Mouse (Mus musculus): ENCODE measurements around the gene Cd5.
A peak's percentile ranks its signal among the peaks of the same experiment; 100 is the strongest.

Cd5 gene

DNA sequence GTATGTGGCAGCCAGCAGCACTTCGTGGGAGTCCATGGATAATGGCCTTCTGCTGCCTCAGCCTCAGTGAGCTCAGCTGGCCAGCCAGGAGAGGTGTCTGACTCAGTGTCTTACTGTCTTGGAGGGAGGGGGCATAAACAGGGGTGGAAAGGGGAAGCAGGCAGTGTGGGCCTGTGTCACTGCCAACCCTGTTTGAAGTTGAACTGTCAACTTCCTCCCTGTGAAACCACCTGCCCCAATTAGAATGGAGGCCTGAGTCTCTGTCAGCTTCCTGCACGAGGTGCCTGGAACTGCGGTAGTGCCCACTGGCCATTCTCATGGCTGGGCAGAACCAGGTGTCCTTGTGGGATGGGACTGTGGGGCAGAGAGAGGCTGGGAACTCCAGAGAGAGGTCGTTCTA, at the start of gene Cd5:
TSS of gene Cd5 (minus strand) at position 192 of the 400 bp plus-strand sequence.
- peak; percentile 16 to 36 for DNase-seq (ENCODE audit: low spot score in 2 of 2)

DNA sequence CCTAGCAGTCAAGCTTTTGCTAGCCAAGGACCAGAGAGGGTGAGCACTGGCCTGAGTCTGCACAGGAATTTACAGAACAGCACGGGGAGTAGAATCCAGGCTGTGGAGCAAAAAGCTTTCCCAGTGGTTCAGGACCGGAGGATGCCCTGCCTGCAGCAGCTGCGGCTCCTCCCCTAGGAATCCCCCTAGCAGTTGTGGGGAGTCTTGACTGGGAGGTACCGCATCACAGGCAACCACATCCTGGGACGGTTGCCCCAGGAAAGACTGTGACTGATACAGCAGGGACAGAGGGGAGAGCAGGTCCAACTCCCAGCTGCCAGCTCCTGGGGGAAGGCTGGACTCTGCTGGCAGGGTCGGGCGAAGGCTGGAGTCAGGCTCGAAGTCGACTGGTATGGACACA, 49.4 kb upstream of the Cd5 start:
- no peak for DNase-seq (ENCODE audit: low spot score in 2 of 2)

DNA sequence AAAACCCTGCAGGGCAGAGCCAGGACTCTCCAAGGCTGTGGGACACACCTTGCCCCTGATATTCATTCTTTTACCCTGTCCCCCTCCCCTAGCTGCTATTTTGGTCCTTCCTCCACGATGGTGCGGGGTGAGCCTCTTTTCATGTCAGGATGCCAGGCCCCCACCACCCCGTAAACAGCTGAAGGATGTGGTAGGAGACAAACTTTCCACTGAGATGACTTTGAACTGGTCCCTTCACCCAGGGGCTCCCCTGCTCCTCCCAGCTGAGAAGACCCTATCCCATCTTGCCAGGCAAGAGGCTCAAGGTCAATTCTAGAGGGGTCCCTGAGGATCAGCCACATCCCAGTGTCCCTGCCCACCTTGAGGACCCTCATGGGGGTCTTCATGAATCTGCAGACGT, 48.6 kb upstream of the Cd5 start:
- no peak for DNase-seq (ENCODE audit: low spot score in 2 of 2)

DNA sequence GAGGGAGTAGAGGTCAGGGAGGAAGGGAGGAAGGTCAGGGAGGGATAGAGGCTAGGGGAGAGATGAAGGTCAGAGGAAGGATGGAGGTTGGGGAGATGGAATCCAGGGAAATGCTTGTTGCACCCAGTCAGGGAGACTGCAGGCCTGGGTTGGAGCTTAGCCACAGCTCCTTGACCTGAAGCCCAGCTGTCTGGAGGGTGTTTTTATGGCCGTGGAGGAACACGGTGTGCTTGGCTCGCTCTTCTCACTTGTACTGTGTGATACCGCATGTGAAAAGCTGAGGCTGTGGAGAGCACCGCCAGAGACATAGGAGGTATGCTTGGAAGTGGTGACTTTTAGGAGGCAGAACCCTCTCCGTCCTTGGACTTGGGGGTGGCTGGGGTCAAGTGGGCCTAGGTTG, 48.0 kb upstream of the Cd5 start:
- no peak for DNase-seq (ENCODE audit: low spot score in 2 of 2)

DNA sequence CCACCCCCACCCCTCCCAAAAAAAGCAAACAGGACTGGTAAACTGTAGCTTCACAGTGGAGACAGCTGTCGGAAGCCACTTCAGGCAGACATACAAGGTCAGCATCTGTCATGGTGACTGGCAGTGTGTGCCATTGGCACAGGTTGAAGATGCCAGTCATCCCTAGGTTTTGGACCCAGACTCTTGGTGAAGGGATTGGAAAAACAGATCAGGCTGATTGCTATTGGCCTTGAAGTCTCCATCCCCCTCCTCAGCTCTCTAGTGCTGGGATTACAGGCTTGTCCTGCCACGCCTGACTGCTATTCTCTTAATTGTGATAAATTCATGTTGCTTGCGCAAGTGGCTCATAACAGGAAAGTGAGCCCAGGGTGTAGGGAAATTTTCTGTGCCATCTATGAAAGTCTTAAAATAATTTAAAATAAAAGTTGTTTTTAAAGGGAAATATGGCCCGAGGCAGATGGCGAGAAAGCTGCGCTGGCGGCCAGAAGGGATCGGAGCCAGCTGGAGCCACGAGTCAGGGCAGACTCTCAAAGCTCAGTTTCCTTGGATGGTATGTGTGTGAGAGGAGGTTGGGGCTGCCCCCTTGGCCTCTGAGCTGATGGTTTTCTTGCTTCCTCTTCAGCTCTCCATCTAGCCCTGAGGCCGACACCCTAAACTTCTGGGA, 46.1 kb upstream of the Cd5 start:
- DNase-seq (ENCODE audit: low spot score in 2 of 2), result no peak

DNA sequence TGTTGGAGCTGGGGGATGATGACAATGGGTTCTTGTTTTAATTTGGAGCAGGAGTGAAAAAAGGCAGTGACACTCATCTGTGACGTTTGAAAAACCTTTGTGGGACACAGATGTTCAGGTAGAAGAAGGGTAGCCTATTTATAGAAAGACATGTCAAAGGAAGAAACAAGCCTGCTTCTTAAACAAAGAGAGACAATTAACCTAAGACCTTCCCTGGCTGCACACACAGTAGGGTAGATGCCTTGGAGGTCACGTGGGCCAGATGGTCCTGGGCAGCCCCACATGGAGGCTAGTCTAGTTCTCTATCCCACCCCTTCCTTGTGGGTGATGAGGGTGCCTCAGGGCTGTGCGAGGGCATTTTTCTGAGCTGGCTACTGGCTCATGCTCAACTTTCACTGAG, 45.3 kb upstream of the Cd5 start:
- no peak for DNase-seq (ENCODE audit: low spot score in 2 of 2)

DNA sequence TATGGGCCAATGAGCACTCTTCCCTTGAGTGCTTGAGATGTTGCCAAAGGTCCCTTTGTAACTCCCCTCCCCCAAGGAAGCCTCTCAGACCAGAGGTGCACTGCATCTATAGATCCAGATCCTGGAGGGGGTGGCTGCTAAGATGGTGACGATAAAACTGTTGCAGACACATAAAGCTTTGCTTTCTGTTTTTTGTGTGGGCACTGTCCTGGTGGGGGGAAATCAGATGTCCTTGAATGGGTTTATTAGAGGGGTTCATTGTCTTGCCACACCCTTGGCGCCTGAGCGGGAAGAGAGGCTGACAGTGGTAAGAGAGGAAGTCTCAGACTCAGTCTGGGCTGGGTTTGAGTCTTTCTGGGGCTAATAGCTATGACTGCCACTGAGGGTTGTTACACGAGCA, 44.4 kb upstream of the Cd5 start:
- no peak for DNase-seq (ENCODE audit: low spot score in 2 of 2)

DNA sequence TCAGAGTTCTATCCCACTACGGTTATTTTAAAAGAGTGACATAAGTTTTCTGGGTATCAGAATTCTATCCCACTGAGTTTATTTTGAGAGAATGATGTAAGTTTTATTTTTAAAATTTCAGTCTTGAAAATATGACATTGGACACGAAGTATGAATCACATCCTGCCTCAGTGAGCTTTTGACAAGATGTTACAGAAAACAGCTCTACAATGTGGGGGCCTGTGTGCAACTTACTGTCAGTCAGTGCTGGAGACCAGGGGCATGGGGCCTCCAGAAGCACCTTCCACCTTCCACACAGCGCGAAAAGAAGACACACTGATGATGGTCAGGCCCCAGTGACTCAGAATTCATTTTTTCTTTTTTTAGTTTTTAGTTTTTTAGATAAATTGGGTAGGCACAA, 42.8 kb upstream of the Cd5 start:
- no peak for DNase-seq (ENCODE audit: low spot score in 2 of 2)

DNA sequence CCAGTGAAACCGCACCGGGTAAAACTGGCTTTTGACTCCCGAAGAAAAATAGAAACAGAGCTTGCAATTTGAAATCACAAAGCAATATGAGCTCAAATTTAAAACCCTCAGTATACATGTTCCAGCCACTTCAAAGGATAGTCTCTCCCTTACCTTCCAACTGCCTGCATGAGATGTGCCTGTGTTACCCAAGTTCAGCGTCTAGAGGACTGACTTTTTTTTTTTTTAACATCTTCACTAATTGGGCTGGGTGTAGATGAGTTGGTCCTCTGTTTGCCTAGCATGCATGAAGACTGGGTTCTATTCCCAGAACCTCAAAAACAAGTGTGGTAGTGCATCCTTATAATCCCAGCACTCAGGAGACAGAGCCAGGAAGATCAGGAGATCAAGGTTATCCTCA, 38.1 kb upstream of the Cd5 start:
- no peak for DNase-seq (ENCODE audit: low spot score in 2 of 2)

DNA sequence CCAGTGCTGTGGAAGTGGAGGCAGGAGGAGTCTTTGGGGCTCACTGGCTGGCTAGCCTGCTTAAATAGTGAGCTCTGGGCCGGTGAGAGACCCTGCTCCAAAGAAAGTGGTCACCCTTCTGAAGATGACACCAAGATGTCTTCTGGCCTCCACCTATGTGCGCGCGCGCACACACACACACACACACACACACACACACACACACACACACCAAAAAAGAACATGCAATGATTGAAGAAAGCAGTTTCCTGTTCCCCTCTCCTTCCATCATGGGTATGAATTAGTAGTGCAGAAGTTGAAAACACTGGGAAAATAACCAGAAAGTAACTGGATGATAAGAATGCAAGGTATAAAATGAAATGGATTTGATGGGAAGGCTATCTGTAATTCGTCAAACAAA, 35.3 kb upstream of the Cd5 start:
- DNase-seq (ENCODE audit: low spot score in 2 of 2), result no peak

DNA sequence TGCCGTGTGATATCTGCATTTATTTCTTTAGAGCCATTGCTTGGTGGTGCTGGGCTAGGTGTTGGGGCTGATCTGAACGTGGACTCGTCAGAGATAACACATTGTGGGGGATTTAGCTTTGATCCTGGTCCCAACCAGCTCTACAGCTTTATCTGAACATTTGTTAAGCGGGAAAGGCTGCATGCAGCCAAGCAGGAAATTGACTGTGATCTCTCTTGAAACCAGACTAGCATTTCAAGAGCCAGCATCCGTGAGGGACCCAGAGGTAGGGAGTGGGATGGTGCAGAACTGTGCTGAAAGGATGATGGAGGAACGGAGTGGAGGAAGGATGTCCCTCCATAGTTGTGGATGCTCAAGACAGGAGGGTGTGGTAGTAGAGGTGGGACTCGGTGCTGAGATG, 34.6 kb upstream of the Cd5 start:
- no peak for DNase-seq (ENCODE audit: low spot score in 2 of 2)

DNA sequence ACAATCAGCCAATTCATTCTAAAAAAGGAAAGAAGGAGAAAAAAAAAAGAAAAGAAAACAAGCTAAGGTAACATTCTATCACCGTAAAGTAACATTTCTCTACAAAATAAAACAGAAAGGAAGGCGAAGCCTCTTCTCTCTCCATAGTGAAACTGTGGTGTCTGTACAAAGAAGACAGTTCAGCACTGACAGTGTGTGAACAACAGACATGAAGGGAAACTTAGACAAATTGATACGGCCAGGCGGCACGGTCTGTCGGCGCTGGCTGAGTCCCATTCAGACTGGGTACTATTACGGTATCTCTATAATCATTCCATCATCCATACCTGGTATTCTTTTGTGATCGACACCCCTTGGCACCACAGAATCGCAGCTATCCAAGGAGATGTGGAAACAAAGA, 34.1 kb upstream of the Cd5 start:
- no peak for DNase-seq (ENCODE audit: low spot score in 2 of 2)

DNA sequence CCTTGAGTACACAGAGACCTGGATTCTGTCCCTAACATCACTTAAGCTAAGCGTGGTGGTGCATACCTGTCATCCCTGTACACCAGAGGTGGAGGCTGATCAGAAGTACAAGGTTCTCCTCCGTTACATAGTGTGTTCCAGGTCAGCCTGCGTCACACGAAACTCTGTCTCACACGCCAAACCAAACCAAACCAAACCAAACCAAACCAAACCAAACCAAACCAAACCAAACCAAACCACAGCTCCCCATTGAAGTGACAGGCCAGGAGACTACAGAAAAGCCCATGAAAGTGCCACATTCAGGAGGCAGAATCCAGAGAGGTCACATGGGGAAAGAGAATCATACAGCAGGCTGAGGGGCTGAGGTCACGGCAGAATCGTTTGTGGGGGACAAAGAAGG, 33.2 kb upstream of the Cd5 start:
- DNase-seq (ENCODE audit: low spot score in 2 of 2), result no peak

DNA sequence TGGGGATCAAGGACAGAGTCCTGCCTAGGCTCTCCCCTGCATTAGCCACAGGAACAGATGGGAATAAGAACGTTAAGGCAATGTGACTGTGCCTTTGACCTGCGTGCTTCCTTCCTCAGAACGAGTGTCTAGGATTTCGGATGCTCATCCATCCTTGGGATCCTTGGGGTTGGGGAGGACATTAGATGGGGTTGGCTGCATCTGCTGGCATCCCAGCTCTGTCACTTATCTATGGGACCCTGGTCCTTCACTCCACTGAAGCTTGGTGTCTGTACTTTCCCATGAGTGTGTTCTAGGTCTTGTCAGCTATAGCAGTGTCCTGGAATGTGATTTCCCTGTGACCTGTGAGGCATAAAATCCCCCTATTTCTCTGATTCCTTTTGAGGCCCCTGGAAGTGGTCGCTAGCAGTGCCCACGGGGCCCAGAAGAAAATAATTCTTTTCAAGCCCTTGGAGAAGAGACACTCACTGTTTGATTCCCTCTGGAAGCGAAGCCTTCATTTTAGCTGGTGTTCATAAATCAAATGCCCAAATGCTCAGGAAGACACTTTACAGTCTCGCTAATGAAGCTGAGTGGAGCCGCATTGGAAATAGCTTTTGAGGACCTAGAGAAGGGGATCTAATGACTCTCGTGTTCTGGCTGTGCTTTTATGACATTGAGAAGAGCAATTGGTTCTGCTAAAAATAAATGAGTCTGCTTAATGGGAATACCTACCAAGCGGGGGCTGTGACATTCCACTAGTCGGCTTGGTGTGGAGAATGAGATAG, 30.8 kb upstream of the Cd5 start:
- DNase-seq (ENCODE audit: low spot score in 2 of 2), result no peak

DNA sequence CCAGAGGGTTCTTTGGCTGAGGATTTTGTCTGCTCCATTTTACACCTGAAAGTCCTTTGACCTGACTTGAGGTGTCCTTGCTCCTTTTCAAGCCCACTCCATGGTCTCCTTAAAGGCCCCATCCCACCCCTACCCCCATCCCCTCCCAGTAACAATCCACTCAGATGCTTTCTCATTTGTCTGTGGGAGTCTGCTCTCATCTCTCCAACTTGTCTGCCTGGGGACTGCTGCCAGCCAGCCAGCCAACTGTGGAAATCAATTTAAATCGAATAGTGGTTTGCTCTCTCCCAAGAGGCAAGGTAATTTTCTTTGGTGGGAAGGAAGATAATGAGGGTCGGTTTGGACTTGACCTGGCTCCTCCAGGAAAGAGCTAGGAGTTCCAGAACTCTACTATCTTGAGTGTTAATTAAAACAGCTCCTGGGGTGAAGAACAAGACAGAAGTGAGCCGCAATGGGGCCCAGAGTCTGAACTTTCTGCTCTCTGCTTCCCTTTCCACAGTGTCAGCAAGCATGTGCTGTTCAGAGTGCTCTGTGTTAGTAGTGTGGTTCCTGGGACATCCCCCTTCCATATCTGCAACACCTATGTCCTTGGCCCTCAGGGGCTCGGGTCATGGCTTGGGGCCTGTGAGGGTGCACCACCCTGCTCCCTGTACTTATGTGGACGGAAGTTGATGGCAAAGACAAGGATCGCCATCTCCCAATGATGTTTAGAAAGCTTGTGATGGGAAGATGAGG, 30.1 kb upstream of the Cd5 start:
- DNase-seq (ENCODE audit: low spot score in 2 of 2), result no peak

DNA sequence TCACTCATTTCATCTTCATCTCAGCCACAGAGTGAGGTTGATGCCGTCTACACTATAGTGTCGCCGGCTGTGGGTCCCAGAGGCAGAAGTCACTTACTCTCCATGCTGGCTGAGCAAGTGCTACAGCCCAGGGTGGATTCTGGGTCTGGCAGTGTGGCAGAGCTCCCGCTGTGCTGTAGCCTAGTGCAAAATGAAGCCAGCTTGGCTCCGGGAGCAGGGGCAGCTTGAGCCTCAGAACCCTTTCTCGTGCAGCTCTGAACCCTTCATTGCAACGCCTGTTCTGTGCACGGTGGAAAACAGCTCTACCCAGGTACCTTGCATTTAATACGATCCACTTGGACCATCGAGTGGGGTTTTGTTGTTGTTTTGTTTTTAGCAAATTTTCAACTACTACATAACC, 28.8 kb upstream of the Cd5 start:
- DNase-seq (ENCODE audit: low spot score in 2 of 2), result no peak

DNA sequence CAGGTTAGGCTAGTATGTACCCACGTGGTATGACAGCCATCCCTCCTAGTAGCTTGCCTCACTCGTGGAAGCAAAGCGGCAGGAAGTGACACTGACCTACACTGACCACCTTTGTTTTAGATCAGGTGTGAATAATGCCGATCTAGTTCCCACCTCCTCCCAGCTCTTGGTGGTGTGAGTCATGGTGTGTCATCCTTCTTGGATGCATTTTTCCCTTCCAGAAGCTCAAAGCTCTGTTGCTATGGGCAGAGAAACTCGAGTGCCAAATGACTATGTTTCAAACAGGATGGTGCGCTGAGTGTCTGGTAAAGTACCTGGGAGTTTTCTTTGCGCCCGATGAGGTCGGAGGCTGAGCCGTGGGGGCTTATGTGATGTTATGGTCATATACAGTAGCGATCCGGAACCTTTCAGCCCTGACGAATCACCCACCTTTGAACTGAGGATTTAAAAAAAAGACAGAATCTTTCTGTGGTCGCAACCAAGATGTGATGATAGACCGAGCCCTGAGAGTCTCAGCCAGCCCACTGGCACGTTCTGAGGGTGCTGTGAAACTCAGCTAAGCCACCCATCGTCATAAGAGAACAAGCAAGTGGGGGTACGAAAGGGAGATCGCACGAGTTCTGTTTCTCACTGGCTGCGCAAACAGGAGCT, 24.7 kb upstream of the Cd5 start:
- no peak for DNase-seq (ENCODE audit: low spot score in 2 of 2)

DNA sequence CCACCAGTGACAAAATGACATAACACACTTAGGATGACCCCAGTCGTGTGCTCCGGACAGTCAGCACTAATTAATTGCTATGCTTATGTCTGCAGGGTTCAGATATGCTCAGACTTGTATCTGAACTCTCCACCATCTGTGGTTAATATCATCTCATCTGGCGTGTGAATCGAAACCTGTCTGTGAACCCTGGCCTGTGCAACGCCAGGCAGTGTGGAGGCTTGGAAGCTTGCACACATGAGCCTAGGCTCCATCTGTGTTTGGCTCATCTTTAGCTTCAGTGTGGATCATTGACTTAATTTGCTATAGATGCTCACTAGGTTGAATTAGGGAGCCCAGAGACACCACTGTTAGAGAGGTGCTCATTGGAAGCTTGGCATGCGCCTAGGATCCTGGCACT, 23.7 kb upstream of the Cd5 start:
- no peak for DNase-seq (ENCODE audit: low spot score in 2 of 2)

DNA sequence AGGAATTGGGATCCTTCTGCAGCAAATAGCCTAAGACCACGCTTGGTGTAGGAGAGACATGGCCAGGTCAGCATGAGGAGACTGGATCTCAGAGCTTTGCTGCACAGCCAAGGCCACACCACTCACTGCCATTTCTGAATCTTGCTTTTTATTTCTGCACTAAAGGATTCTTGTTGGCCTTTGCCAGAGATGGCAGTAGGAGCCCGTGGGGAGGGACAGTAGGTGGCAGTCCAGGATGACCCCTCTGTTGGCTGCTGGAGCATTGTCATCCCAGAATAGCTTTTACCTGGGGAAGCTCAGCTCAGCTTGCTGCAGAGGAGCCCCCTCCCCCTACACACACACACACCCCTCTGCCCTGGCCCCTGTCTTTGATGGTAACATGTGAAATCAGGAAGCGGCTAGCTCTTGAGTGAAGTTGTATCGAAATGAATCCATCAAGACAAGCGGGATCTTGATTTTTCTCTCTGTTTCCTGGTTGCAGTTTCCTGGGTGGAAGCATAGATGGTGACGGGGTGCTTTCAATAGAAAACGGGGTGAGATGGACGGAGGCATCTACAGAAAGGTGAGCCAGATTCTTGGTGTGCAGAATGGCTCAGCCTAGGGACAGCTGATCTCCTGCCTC, 23.1 kb upstream of the Cd5 start:
- DNase-seq (ENCODE audit: low spot score in 2 of 2), result no peak

DNA sequence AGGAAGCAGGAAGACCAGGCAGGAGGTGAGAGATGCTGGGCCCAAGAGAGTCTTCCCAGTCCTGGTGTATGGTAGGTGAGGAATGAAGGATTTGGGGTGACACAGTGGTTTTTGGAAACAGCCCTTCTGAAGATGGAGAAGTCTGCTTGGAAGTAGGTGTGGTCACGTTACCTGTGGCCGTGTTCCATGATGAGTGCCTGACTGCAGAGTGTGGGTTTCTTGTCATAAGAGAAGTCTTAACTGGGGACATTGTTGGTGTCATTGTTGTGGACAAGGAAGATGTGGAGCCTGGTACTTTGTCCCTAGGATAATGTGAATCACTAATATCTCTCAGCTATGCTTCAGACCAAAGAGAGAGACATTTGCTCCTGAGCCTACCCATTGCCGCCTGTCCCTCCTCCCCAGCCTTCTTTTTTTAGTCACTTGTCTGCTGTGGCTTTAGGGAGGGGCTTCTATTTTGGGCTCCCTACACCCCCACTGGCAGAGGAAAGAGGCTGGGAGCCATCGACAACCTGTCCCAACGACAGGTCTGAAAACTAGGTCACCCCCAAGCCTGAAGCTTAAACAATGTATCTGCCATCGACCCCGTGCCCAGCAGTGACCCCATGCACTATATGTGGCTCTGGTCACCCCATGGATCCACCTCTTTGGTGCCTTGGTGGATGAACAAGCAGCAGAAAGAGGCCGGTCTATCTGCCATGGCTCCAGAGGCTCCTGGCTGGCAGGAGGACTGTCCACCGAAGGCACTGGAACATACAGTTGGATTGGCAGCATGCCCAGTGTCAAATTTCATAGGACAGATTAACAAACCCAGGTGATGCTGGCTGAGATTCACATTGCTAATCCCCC, 21.4 kb upstream of the Cd5 start:
- DNase-seq (ENCODE audit: low spot score in 2 of 2), result no peak

DNA sequence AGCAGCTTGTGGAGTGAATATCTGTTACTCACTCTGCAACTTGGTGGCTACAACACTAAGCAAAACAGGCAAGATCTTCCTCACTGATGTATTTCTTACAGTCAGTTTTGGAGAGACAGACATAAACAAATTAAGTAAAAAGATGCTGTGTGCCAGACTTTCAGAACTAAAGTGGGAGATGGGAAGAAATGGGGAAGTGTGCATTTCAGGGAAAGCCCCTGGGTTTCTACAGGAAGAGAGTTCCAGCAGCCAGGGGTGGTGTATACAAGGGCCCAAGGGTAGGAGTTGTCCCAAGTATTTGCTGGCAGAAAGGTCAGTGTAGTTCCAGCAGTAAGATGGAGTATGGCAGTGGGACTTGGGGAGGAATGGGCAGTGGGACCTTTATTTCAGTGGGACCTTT, 20.7 kb upstream of the Cd5 start:
- DNase-seq (ENCODE audit: low spot score in 2 of 2), result no peak

All from spleen, postnatal 14 days (tissue).